Comparison of ENCODE assay signal across 8 mouse cellular contexts in genomic region chr16:20620399-20620735, GRCm38 (mm10). TPM values are rescaled to one million over a fixed set of nuclear protein-coding genes. Genes with fewer than 3 reads are reported as not detected.
A peak's percentile ranks its signal among the peaks of the same experiment; 100 is the strongest.
DNase-seq lines count a peak whose midpoint lies in the region; ATAC-seq lines count a peak whose summit lies in the region.

No protein-coding gene starts in this region.

- 0 out of 2 replicates have a peak, but pooled peaks cover 2% of the 10 kb centered on the region for H3K36me3 ChIP-seq in lung, embryonic 15.5 days
- H3K36me3 ChIP-seq in embryonic facial prominence, embryonic 11.5 days (replicated peaks; ENCODE audit: control insufficient read depth, insufficient read depth, low read depth, low read length): no peaks in the 10 kb centered on the region
- H3K36me3 ChIP-seq in intestine, embryonic 14.5 days (ENCODE audit: control insufficient read depth, insufficient read depth, low read length): 0 out of 2 replicates have a peak, but pooled peaks cover 10% of the 10 kb centered on the region
- H3K36me3 ChIP-seq in neural tube, embryonic 13.5 days: peaks cover 18% of the 10 kb centered on the region

- peaks cover 33% of the 10 kb centered on the region for H3K4me1 ChIP-seq in lung, embryonic 15.5 days
- H3K4me1 ChIP-seq in embryonic facial prominence, embryonic 11.5 days (ENCODE audit: control insufficient read depth, insufficient read depth, low read length): no peaks in the 10 kb centered on the region
- peaks cover 12% of the 10 kb centered on the region for H3K4me1 ChIP-seq in intestine, embryonic 14.5 days (replicated peaks; ENCODE audit: control insufficient read depth, insufficient read depth, low read length)
- peaks cover 41% of the 10 kb centered on the region for H3K4me1 ChIP-seq in neural tube, embryonic 13.5 days (replicated peaks)

- peaks cover 34% of the 10 kb centered on the region for H3K27me3 ChIP-seq in lung, embryonic 15.5 days
- peaks cover 13% of the 10 kb centered on the region for H3K27me3 ChIP-seq in embryonic facial prominence, embryonic 11.5 days (ENCODE audit: control insufficient read depth, insufficient read depth, low read length)
- peaks cover 35% of the 10 kb centered on the region for H3K27me3 ChIP-seq in intestine, embryonic 14.5 days (replicated peaks; ENCODE audit: control insufficient read depth, insufficient read depth, low read length)
- no peaks in the 10 kb centered on the region for H3K27me3 ChIP-seq in neural tube, embryonic 13.5 days

- H3K9me3 ChIP-seq in lung, embryonic 15.5 days: no peaks in the 10 kb centered on the region
- H3K9me3 ChIP-seq in embryonic facial prominence, embryonic 11.5 days (replicated peaks; ENCODE audit: control insufficient read depth, low read length): no peaks in the 10 kb centered on the region
- H3K9me3 ChIP-seq in intestine, embryonic 14.5 days (ENCODE audit: control insufficient read depth, low read length): no peaks in the 10 kb centered on the region
- no peaks in the 10 kb centered on the region for H3K9me3 ChIP-seq in neural tube, embryonic 13.5 days

- no peak for ATAC-seq in lung, embryonic 15.5 days (ENCODE audit: borderline replicate concordance, extremely low read depth, low FRiP score, low TSS enrichment)
- 0 out of 2 replicates have a peak, but pooled peaks have one; percentile 2 for ATAC-seq in embryonic facial prominence, embryonic 11.5 days (replicated peaks; ENCODE audit: insufficient number of reproducible peaks, low FRiP score, low TSS enrichment, low read depth)
- ATAC-seq in intestine, embryonic 14.5 days (replicated peaks; ENCODE audit: low FRiP score, low TSS enrichment, low read depth): no peak
- peak; percentile 20 for ATAC-seq in neural tube, embryonic 13.5 days (ENCODE audit: low read depth)
- ATAC-seq in megakaryocyte progenitor cell, adult 5-6 weeks (replicated peaks; ENCODE audit: poor library complexity): no peak

- no peak overlapping the region for H3K27ac ChIP-seq in lung, embryonic 15.5 days
- H3K27ac ChIP-seq in embryonic facial prominence, embryonic 11.5 days (replicated peaks; ENCODE audit: low read depth, low read length): no peak overlapping the region
- H3K27ac ChIP-seq in intestine, embryonic 14.5 days (ENCODE audit: low read depth): no peak overlapping the region
- H3K27ac ChIP-seq in neural tube, embryonic 13.5 days (replicated peaks): peak overlapping the region; percentile 97

- no peak overlapping the region; the same call in 1 of the 2 replicates for H3K9ac ChIP-seq in lung, embryonic 15.5 days
- H3K9ac ChIP-seq in embryonic facial prominence, embryonic 11.5 days (replicated peaks; ENCODE audit: low read length): no peak overlapping the region
- H3K9ac ChIP-seq in intestine, embryonic 14.5 days (ENCODE audit: low read length): no peak overlapping the region
- peak overlapping the region; percentile 91 for H3K9ac ChIP-seq in neural tube, embryonic 13.5 days

- peak overlapping the region; percentile 100 for H3K4me2 ChIP-seq in lung, embryonic 15.5 days
- H3K4me2 ChIP-seq in embryonic facial prominence, embryonic 11.5 days (ENCODE audit: low read depth, low read length): peak overlapping the region; percentile 99
- H3K4me2 ChIP-seq in intestine, embryonic 14.5 days (ENCODE audit: low read length): peak overlapping the region; percentile 98
- H3K4me2 ChIP-seq in neural tube, embryonic 13.5 days: peak overlapping the region; percentile 95

- peak overlapping the region; percentile 81 for H3K4me3 ChIP-seq in lung, embryonic 15.5 days
- H3K4me3 ChIP-seq in embryonic facial prominence, embryonic 11.5 days (ENCODE audit: low read depth, low read length): peak overlapping the region; percentile 72
- H3K4me3 ChIP-seq in intestine, embryonic 14.5 days (ENCODE audit: low read depth, low read length): peak overlapping the region; percentile 63
- peak overlapping the region; percentile 85 for H3K4me3 ChIP-seq in neural tube, embryonic 13.5 days

- DNase-seq in lung, postnatal 25 days (ENCODE audit: low spot score): no peak
- DNase-seq in embryonic facial prominence, embryonic 11.5 days (ENCODE audit: low spot score): no peak
- no peak for DNase-seq in intestine, embryonic 14.5 days (ENCODE audit: low spot score)
- no peak for DNase-seq in left cerebral cortex, adult 9 months (ENCODE audit: low spot score in 2 of 2)
- no peak for DNase-seq in kidney, postnatal 25 days

- 0% methylated on average over 9 of the region's 9 CpGs for WGBS in lung, embryonic 15.5 days
- under 1% methylated on average over 9 of the region's 9 CpGs for WGBS in embryonic facial prominence, embryonic 11.5 days
- under 1% methylated on average over 9 of the region's 9 CpGs for WGBS in intestine, embryonic 14.5 days
- 0% methylated on average over 9 of the region's 9 CpGs for WGBS in neural tube, embryonic 13.5 days

RNA-seq across cellular contexts. Expression of gene Camk2n2, which starts 0.7 kb away (rescaled TPM):
- 0.93 and 1.1 TPM in 2 replicates for polyA plus RNA-seq in lung, embryonic 15.5 days (2015; fragmentation: Nextera tagmentation; extraction: Ambion mirVana)
- polyA plus RNA-seq in embryonic facial prominence, embryonic 11.5 days (2014; fragmentation: Nextera tagmentation; extraction: Ambion mirVana): 1.8 and 2.2 TPM in 2 replicates
- polyA plus RNA-seq in intestine, embryonic 14.5 days (2014; fragmentation: Nextera tagmentation; extraction: Ambion mirVana): 1.6 and 1.7 TPM in 2 replicates
- 20.8 and 23.7 TPM in 2 replicates for polyA plus RNA-seq in neural tube, embryonic 13.5 days (2015; fragmentation: Nextera tagmentation; extraction: Ambion mirVana)
- 0.42 and 0.59 TPM in 2 replicates for total RNA-seq in megakaryocyte progenitor cell, adult 5-6 weeks (2015)
- 0.10 and 0.96 TPM in 2 replicates for total RNA-seq in megakaryocyte progenitor cell, adult 5-6 weeks (2017)

RNA-seq across cellular contexts. Expression of gene Alg3, which starts 8.8 kb away (rescaled TPM):
- polyA plus RNA-seq in lung, embryonic 15.5 days (2015; fragmentation: Nextera tagmentation; extraction: Ambion mirVana): 32.8 and 34.4 TPM in 2 replicates
- 47.3 and 49.4 TPM in 2 replicates for polyA plus RNA-seq in embryonic facial prominence, embryonic 11.5 days (2014; fragmentation: Nextera tagmentation; extraction: Ambion mirVana)
- 51.3 and 53.6 TPM in 2 replicates for polyA plus RNA-seq in intestine, embryonic 14.5 days (2014; fragmentation: Nextera tagmentation; extraction: Ambion mirVana)
- polyA plus RNA-seq in neural tube, embryonic 13.5 days (2015; fragmentation: Nextera tagmentation; extraction: Ambion mirVana): 43.2 and 44.8 TPM in 2 replicates
- total RNA-seq in megakaryocyte progenitor cell, adult 5-6 weeks (2015): 33.2 and 38.5 TPM in 2 replicates
- 20.4 and 21.4 TPM in 2 replicates for total RNA-seq in megakaryocyte progenitor cell, adult 5-6 weeks (2017)

RNA-seq across cellular contexts. Expression of gene Gm49333, which starts 9.0 kb away (rescaled TPM):
- not detected in 2 replicates for polyA plus RNA-seq in lung, embryonic 15.5 days (2015; fragmentation: Nextera tagmentation; extraction: Ambion mirVana)
- polyA plus RNA-seq in embryonic facial prominence, embryonic 11.5 days (2014; fragmentation: Nextera tagmentation; extraction: Ambion mirVana): not detected in 2 replicates
- not detected in 2 replicates for polyA plus RNA-seq in intestine, embryonic 14.5 days (2014; fragmentation: Nextera tagmentation; extraction: Ambion mirVana)
- polyA plus RNA-seq in neural tube, embryonic 13.5 days (2015; fragmentation: Nextera tagmentation; extraction: Ambion mirVana): 1.4 TPM in 1 of 2 replicates, not detected in the other
- not detected in 2 replicates for total RNA-seq in megakaryocyte progenitor cell, adult 5-6 weeks (2015)
- not detected in 2 replicates for total RNA-seq in megakaryocyte progenitor cell, adult 5-6 weeks (2017)

RNA-seq across cellular contexts. Expression of gene Eef1akmt4, which starts 9.0 kb away (rescaled TPM):
- polyA plus RNA-seq in lung, embryonic 15.5 days (2015; fragmentation: Nextera tagmentation; extraction: Ambion mirVana): 28.4 and 29.0 TPM in 2 replicates
- 32.5 and 35.8 TPM in 2 replicates for polyA plus RNA-seq in embryonic facial prominence, embryonic 11.5 days (2014; fragmentation: Nextera tagmentation; extraction: Ambion mirVana)
- polyA plus RNA-seq in intestine, embryonic 14.5 days (2014; fragmentation: Nextera tagmentation; extraction: Ambion mirVana): 42.3 and 43.7 TPM in 2 replicates
- 15.0 and 16.2 TPM in 2 replicates for polyA plus RNA-seq in neural tube, embryonic 13.5 days (2015; fragmentation: Nextera tagmentation; extraction: Ambion mirVana)
- 38.4 and 46.5 TPM in 2 replicates for total RNA-seq in megakaryocyte progenitor cell, adult 5-6 weeks (2015)
- total RNA-seq in megakaryocyte progenitor cell, adult 5-6 weeks (2017): 6.4 and 8.0 TPM in 2 replicates

RNA-seq across cellular contexts. Expression of gene Ece2, which starts 9.3 kb away (rescaled TPM):
- polyA plus RNA-seq in lung, embryonic 15.5 days (2015; fragmentation: Nextera tagmentation; extraction: Ambion mirVana): 2.4 and 3.2 TPM in 2 replicates
- 2.4 and 2.5 TPM in 2 replicates for polyA plus RNA-seq in embryonic facial prominence, embryonic 11.5 days (2014; fragmentation: Nextera tagmentation; extraction: Ambion mirVana)
- 1.0 and 1.2 TPM in 2 replicates for polyA plus RNA-seq in intestine, embryonic 14.5 days (2014; fragmentation: Nextera tagmentation; extraction: Ambion mirVana)
- 12.2 and 12.8 TPM in 2 replicates for polyA plus RNA-seq in neural tube, embryonic 13.5 days (2015; fragmentation: Nextera tagmentation; extraction: Ambion mirVana)
- 0.20 and 0.32 TPM in 2 replicates for total RNA-seq in megakaryocyte progenitor cell, adult 5-6 weeks (2015)
- 0.71 TPM in 1 of 2 replicates, not detected in the other for total RNA-seq in megakaryocyte progenitor cell, adult 5-6 weeks (2017)

Comparison
In these comparisons a context has a peak if more than half of its experiments do, and no peak if none do; other contexts are left out.
1. ATAC-seq: peak in embryonic facial prominence, embryonic 11.5 days (single experiment) and neural tube, embryonic 13.5 days (single experiment); none in lung, embryonic 15.5 days (single experiment), intestine, embryonic 14.5 days (single experiment) and megakaryocyte progenitor cell, adult 5-6 weeks (single experiment).
2. Peak in every context shown above with its lines, with median percentiles within 50 percentile points of each other: H3K4me2 ChIP-seq and H3K4me3 ChIP-seq.